Mouse (Mus musculus) neural tube, embryonic 13.5 days (tissue): ENCODE measurements around the gene Mylk3. TPM values are rescaled to one million over a fixed set of nuclear protein-coding genes. Genes with fewer than 3 reads are reported as not detected.

Source experiments
- ATAC-seq: fragments of 200-750 bp; cut with Nextera tagmentation; 2 replicates; pipeline ENCODE4 v1.8.0; 2017; ENCODE audit warnings: low read depth, mild to moderate bottlenecking, moderate TSS enrichment, moderate library complexity
- H3K27ac ChIP-seq: fragments of 300-500 bp; sonication (generic); replicated peaks from 2 replicates; pipeline ENCODE4 v1.5.1; 2015; ENCODE audit warnings: moderate library complexity, mild to moderate bottlenecking, inconsistent platforms
- H3K27me3 ChIP-seq: fragments of 300-500 bp; sonication (generic); 2 replicates; pipeline ENCODE4 v1.6.1; 2015; ENCODE audit warnings: mild to moderate bottlenecking, inconsistent platforms
- H3K36me3 ChIP-seq: fragments of 300-500 bp; sonication (generic); 2 replicates; pipeline ENCODE4 v1.6.1; 2015; ENCODE audit warnings: mild to moderate bottlenecking, inconsistent platforms
- H3K4me1 ChIP-seq: fragments of 300-500 bp; sonication (generic); replicated peaks from 2 replicates; pipeline ENCODE4 v1.6.1; 2015; ENCODE audit warnings: inconsistent platforms
- H3K4me2 ChIP-seq: fragments of 300-500 bp; sonication (generic); 2 replicates; pipeline ENCODE4 v1.6.1; 2015; ENCODE audit warnings: inconsistent platforms, mild to moderate bottlenecking, moderate library complexity
- H3K4me3 ChIP-seq: fragments of 300-500 bp; sonication (generic); 2 replicates; pipeline ENCODE4 v1.5.1; 2015; ENCODE audit warnings: mild to moderate bottlenecking, inconsistent platforms
- H3K9ac ChIP-seq: fragments of 300-500 bp; sonication (generic); 2 replicates; pipeline ENCODE4 v1.6.1; 2015; ENCODE audit warnings: moderate library complexity, mild to moderate bottlenecking, inconsistent platforms
- H3K9me3 ChIP-seq: fragments of 300-500 bp; sonication (generic); 2 replicates; pipeline ENCODE4 v1.6.1; 2016; ENCODE audit warnings: inconsistent platforms
- WGBS: fragments of 180-500 bp; shearing (Covaris S2); methylation state at CpG from one replicate; pipeline ENCODE4 v1.1.7; 2015; 5-methylcytosine and 5-hydroxymethylcytosine counted together
- polyA plus RNA-seq: library from polyadenylated mRNA; unstranded; fragments of >200 nt; fragmentation: Nextera tagmentation; extraction: Ambion mirVana; gene quantifications from 2 replicates; pipeline ENCODE4 v1.2.1, GENCODE M21; 2015

The Mylk3 gene
- polyA plus RNA-seq, 1 experiment from 2014 or later, result 0.47 TPM

DNA sequence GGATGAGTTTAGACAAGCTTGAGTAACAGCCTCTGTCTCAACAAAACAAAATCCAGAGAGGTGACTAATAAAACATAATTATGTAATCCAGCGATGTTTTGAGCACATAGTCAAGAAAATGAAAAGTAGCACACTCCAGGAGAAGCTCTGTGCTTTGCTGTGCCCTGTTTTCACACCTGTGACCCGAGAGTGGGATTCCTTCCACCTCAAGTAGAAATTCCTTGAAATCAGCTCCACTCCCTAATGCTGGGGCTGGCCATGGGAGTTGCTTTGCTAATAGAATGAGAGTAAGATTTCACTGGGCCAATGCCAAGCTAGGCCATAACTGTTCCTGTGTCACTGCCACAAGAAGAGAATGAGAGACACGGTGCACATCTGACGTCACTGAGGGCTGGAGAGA, 48.5 kb downstream of the Mylk3 start:
- ATAC-seq, result no peak
- 75% methylated on average over 4 of the region's 4 CpGs for WGBS
- H3K36me3 ChIP-seq, result no peaks in the 10 kb centered on the region

DNA sequence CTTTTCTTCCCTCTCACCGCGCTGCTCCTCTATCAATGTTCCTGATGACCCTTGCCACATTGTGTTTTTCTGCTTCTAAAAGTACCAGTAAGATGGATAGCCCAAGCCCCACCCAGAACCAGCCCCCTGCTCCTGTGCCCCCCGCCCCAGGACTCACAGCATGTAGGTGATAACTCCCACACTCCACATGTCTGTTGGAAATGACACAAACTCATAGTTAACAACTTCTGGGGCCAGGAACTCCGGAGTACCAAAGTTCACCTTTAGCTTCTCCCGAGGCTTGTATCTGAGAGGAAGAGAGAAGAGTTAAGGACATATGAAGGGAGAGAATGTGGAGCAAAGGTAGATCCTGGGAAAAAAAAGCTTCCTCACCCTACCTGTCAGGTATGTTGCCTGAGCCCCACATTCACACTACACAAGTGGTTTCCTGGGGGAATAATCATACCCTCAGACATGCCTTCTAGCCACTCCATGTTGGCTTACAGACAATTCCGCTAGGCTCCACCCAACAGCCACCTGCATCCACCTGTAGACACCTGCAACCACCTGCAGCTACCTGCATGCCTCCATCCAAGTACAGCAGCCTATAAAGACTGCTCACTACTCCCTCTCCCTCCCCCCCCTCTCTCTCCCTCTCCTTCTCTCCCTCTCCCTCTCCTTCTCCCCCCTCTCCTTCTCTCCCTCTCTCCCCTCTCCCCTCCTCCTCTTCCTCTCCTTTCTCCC, 49.8 kb downstream of the Mylk3 start:
- H3K9me3 ChIP-seq, result no peaks in the 10 kb centered on the region
- H3K27ac ChIP-seq, result no peak overlapping the region
- peaks cover 5% of the 10 kb centered on the region; the same call in 1 of the 2 replicates for H3K4me1 ChIP-seq
- H3K36me3 ChIP-seq, result no peaks in the 10 kb centered on the region
- no peaks in the 10 kb centered on the region for H3K27me3 ChIP-seq
- no peak overlapping the region for H3K4me2 ChIP-seq
- 82% methylated on average over 6 of the region's 6 CpGs for WGBS
- H3K4me3 ChIP-seq, result no peak overlapping the region
- no peak for ATAC-seq
- H3K9ac ChIP-seq, result no peak overlapping the region

More for the DNA sequence above, 48.5 kb downstream of the Mylk3 start:
- Histone ChIP-seq H3K4me3 (no peak overlapping the region), H3K27me3 (no peaks in the 10 kb centered on the region), H3K9me3 (no peaks in the 10 kb centered on the region), H3K4me2 (no peak overlapping the region), H3K27ac (no peak overlapping the region), H3K9ac (no peak overlapping the region), H3K4me1 (peaks cover 5% of the 10 kb centered on the region; the same call in 1 of the 2 replicates)

DNA sequence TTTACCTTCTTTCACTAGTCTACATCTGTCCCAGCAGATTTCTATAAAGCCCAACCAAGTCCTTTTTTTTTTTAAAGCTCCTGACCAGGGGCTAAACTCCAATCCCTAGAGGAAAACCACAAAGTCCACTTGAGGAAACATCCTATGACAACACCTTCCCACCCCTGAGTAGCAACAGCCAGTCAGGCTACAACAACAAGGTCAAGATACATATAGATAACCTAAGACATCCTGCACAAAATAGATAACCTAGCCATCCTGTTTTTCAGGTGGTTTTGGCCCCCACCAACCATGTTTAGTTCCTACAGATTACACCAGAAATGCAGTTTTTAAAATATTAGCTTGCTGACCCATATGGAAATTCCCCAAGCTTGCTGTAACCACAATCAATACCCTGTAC, 51.0 kb downstream of the Mylk3 start:
- no peak for ATAC-seq
- Histone ChIP-seq H3K27me3 (no peaks in the 10 kb centered on the region), H3K9me3 (no peaks in the 10 kb centered on the region), H3K4me3 (no peak overlapping the region), H3K27ac (no peak overlapping the region), H3K4me1 (peaks cover 5% of the 10 kb centered on the region; the same call in 1 of the 2 replicates), H3K36me3 (no peaks in the 10 kb centered on the region), H3K4me2 (no peak overlapping the region), H3K9ac (no peak overlapping the region)

DNA sequence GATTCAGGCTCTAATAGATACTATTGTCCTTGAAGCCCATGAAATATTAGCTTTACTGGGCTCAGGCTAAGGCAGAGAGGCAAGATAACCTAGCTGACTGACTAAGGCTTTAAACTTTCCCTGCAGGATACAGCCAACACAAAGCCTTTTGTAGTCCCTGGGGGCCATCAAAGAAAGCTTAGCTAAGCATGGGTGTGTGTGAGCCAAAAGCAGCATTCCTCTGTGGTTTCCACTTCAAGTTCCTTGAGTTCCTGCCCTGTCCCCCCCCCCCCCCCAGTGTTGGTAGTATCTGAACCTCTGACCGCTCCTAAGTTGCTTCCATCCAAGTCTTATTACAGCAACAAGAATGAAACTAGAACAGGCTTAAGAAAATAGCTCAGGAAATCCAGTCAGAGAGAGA, 56.6 kb downstream of the Mylk3 start:
- H3K4me2 ChIP-seq, result no peak overlapping the region
- no peak overlapping the region for H3K4me3 ChIP-seq
- H3K9ac ChIP-seq, result no peak overlapping the region
- 83% methylated on average over 1 of the region's 1 CpGs for WGBS
- H3K27ac ChIP-seq, result no peak overlapping the region
- H3K4me1 ChIP-seq, result no peaks in the 10 kb centered on the region
- H3K27me3 ChIP-seq, result no peaks in the 10 kb centered on the region
- no peak for ATAC-seq
- no peaks in the 10 kb centered on the region for H3K36me3 ChIP-seq
- H3K9me3 ChIP-seq, result no peaks in the 10 kb centered on the region

DNA sequence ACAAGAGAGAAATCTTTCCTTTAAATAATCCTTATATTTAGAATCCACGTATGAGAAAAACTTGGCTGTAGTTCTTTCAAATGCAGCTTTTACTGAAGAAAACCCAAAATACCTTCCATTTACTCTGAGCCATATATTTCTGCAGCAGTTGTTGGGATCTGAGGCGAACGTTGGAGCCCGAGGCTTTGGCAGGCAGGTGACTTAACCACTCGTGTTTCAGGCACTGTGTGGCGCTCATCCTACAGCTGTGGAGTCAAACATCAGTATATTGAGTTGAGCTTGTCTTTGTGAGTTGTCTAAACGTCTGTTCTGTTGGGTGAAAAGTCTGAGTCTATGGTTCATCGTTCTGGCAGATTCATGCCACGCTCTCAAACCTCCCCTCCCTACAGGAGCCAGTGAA, 59.1 kb downstream of the Mylk3 start:
- no peak overlapping the region for H3K27ac ChIP-seq
- 84% methylated on average over 9 of the region's 9 CpGs for WGBS
- H3K36me3 ChIP-seq, result no peaks in the 10 kb centered on the region
- no peaks in the 10 kb centered on the region for H3K9me3 ChIP-seq
- H3K4me3 ChIP-seq, result no peak overlapping the region
- ATAC-seq, result no peak
- H3K4me2 ChIP-seq, result no peak overlapping the region
- no peak overlapping the region for H3K9ac ChIP-seq
- no peaks in the 10 kb centered on the region for H3K27me3 ChIP-seq
- no peaks in the 10 kb centered on the region for H3K4me1 ChIP-seq

DNA sequence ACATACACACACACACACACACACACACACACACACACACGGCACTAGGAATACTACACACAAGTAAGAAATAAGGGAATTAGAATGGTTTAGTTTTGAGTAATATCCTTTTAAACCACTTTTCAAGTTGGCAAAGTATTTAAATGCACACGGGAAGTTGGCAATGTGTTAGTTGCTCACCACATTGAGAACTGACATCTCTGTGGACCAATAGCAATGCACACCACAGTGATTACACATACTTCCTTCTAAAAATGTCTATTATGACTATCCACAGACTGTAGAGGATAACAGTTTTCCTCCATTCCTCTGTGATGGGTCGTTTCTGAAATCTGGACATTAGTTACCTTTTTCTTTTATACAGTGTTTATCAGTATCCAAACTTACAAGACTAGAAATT, 63.1 kb downstream of the Mylk3 start:
- Histone ChIP-seq H3K27me3 (no peaks in the 10 kb centered on the region), H3K9ac (no peak overlapping the region), H3K4me3 (no peak overlapping the region), H3K4me2 (no peak overlapping the region), H3K4me1 (no peaks in the 10 kb centered on the region), H3K27ac (no peak overlapping the region), H3K9me3 (peaks cover 2% of the 10 kb centered on the region; the same call in 1 of the 2 replicates), H3K36me3 (no peaks in the 10 kb centered on the region)
- ATAC-seq, result no peak
- WGBS, result 88% methylated on average over 3 of the region's 3 CpGs

DNA sequence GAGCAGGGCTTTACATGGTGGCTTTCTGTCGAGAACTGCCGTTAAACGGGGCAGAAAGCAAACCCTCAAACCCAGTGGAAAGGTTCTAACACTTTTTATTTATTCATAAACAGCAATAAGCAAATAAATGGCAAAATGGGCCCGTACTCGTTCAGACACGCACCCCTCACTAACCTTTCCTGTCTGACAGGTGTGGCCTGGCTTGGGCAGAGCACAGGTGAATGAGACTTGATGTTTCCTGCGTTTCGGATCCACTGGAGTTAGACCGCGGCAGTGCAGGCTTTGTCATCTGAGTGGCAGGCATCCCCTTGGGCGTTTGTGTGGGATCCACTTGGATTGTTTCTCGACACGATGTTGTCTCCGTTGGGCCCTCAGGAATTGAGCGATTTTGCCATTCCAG, 64.2 kb downstream of the Mylk3 start:
- no peak overlapping the region for H3K9ac ChIP-seq
- H3K9me3 ChIP-seq, result peaks cover 5% of the 10 kb centered on the region; the same call in 1 of the 2 replicates
- no peak overlapping the region for H3K4me3 ChIP-seq
- no peak overlapping the region for H3K4me2 ChIP-seq
- WGBS, result 90% methylated on average over 15 of the region's 15 CpGs
- H3K36me3 ChIP-seq, result no peaks in the 10 kb centered on the region
- no peak overlapping the region for H3K27ac ChIP-seq
- no peak for ATAC-seq
- no peaks in the 10 kb centered on the region for H3K27me3 ChIP-seq
- no peaks in the 10 kb centered on the region for H3K4me1 ChIP-seq

DNA sequence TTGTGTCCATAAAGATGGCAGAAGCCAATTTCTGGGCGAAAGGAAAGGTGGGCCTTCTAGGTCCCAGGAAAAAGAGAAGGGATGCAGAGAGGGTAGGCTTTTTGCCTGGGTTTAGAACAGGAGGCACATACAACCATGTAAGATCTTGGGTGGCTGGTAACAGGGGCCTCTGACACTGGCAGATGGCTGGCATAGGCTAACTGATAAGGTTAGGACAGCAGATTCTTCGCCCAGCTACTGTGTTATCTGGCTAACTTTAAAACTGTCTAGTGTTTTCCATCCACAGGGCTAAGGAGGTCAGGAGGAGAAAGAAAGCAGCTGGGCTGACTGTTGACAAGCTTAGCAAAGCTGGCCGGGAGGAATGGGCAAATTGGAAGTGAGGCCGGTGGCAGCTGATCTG, 67.6 kb downstream of the Mylk3 start:
- Histone ChIP-seq H3K36me3 (no peaks in the 10 kb centered on the region), H3K4me3 (no peak overlapping the region), H3K27ac (no peak overlapping the region), H3K4me1 (no peaks in the 10 kb centered on the region), H3K9ac (no peak overlapping the region), H3K27me3 (no peaks in the 10 kb centered on the region), H3K9me3 (peaks cover 5% of the 10 kb centered on the region; the same call in 1 of the 2 replicates), H3K4me2 (no peak overlapping the region)
- ATAC-seq, result no peak
- WGBS, result 93% methylated on average over 4 of the region's 4 CpGs

DNA sequence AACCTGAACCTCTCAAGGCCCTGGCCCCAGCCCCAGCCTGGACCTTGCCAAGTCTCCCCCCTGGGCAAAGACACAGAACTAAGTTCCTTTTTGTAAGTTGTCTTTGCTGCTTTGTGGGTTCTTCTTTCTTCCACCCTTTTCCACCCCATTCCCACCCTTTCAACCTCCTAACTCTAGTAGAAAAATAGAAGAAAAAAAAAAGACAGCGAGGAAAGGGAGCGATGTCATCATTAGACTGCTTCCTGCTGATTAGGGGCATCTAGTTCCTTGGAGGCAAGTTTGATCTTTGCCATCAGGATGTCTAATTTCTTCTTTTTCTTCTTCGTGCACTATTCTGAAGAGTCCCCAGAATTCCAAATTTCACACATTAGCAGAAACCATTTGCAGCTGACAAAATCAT, 73.1 kb downstream of the Mylk3 start:
- peaks cover 18% of the 10 kb centered on the region for H3K36me3 ChIP-seq
- H3K9ac ChIP-seq, result no peak overlapping the region
- ATAC-seq, result no peak
- no peak overlapping the region for H3K4me3 ChIP-seq
- no peak overlapping the region for H3K27ac ChIP-seq
- H3K4me2 ChIP-seq, result no peak overlapping the region
- H3K9me3 ChIP-seq, result peaks cover 2% of the 10 kb centered on the region; the same call in 1 of the 2 replicates
- H3K27me3 ChIP-seq, result no peaks in the 10 kb centered on the region
- H3K4me1 ChIP-seq, result no peaks in the 10 kb centered on the region
- 87% methylated on average over 3 of the region's 3 CpGs for WGBS

DNA sequence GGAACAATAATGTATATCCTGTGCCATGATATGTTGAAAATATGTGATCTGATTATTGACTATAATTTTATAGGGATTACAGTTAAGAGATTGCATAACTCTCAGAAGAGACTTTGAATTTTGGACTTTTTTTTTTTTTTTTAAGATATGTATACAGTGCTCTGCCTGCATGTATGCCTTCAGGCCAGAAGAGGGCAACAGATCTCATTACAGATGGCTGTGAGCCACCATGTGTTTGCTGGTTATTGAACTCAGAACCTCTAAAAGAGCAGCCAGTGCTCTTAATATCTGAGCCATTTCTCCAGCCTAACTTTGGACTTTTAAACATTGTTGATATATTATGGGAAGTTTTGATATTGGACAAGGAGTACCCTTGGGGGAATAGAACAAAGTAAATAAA, 74.4 kb downstream of the Mylk3 start:
- no peak overlapping the region for H3K4me3 ChIP-seq
- no peak overlapping the region for H3K27ac ChIP-seq
- H3K4me1 ChIP-seq, result no peaks in the 10 kb centered on the region
- H3K9ac ChIP-seq, result no peak overlapping the region
- no peaks in the 10 kb centered on the region for H3K9me3 ChIP-seq
- peaks cover 29% of the 10 kb centered on the region for H3K36me3 ChIP-seq
- no peaks in the 10 kb centered on the region for H3K27me3 ChIP-seq
- no peak for ATAC-seq
- H3K4me2 ChIP-seq, result no peak overlapping the region

DNA sequence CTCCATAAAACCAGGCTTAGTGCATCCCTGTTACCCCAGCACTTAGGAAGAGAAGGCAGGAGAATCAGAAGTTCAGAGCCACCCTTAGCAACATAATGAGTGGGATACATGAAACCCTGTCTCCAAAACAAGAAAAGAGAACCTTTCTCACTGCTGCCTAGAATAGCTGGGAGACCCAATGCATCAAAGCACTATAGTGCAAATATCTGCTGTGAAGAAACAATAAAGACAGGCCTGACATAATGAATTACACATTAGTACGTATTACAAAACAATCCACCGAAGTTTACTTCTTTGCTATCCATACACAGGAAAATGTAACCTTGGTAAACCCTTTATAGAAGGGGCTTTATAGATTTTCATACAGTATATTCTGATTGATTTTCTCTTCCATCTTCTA, 77.6 kb downstream of the Mylk3 start:
- ATAC-seq, result no peak
- H3K4me1 ChIP-seq, result no peaks in the 10 kb centered on the region
- H3K4me3 ChIP-seq, result no peak overlapping the region
- H3K9me3 ChIP-seq, result no peaks in the 10 kb centered on the region
- WGBS, result 92% methylated on average over 2 of the region's 2 CpGs
- no peak overlapping the region for H3K4me2 ChIP-seq
- peaks cover 56% of the 10 kb centered on the region for H3K36me3 ChIP-seq
- no peaks in the 10 kb centered on the region for H3K27me3 ChIP-seq
- H3K27ac ChIP-seq, result no peak overlapping the region
- no peak overlapping the region for H3K9ac ChIP-seq

DNA sequence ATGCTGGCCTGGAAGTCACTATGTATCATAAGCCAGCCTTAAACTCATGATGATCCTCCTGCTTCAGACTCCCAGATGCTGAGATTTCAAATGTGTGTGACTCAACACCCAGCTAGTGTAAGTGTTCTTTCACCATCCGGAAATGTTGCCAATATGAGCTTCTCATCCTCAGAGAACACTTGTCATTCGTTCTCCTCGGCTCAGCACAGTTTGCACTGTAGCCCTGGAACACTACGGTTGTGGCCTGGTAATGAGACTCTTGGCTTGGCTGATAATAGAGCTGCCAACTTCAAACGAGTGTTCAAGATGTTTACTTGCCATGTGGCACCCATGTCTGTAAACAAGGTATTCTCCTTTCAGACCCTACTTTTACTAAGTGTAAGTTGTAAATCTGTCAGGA, 82.6 kb downstream of the Mylk3 start:
- Histone ChIP-seq H3K4me2 (no peak overlapping the region), H3K4me1 (peaks cover 24% of the 10 kb centered on the region), H3K27me3 (no peaks in the 10 kb centered on the region), H3K27ac (no peak overlapping the region), H3K4me3 (no peak overlapping the region), H3K36me3 (peaks cover 57% of the 10 kb centered on the region), H3K9me3 (no peaks in the 10 kb centered on the region), H3K9ac (no peak overlapping the region)
- no peak for ATAC-seq
- WGBS, result 90% methylated on average over 5 of the region's 5 CpGs

DNA sequence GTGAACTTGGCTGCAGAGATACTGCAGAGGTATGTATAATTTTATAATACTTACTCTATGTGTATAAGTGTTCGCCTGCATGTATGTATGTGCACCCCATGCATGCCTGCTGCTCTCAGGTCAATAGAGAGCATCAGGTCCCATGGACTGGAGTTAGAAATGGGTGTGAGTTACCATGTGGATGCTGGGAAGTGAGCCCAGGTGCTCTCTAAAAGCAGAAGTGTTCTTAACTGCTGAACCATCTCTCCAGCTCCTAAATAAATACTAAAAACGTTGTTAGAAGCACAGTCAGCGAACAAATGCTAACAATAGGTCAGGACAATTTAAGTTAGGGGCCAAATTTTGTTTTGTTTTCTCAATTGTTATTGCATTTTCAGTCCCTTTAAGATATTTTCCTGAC, 83.2 kb downstream of the Mylk3 start:
- Histone ChIP-seq H3K4me2 (no peak overlapping the region), H3K9me3 (no peaks in the 10 kb centered on the region), H3K27me3 (no peaks in the 10 kb centered on the region), H3K4me1 (peaks cover 30% of the 10 kb centered on the region), H3K36me3 (peaks cover 51% of the 10 kb centered on the region), H3K4me3 (no peak overlapping the region), H3K27ac (no peak overlapping the region), H3K9ac (no peak overlapping the region)
- WGBS, result 90% methylated on average over 3 of the region's 3 CpGs
- ATAC-seq, result no peak
